Mouse (Mus musculus): ENCODE data around the gene Zfp385b.

Zfp385b gene

GRCm38 (mm10) chr2:77790295-77790694, 29.1 kb downstream of the Zfp385b start:
- no peak for DNase-seq (ENCODE audit: low read depth, low spot score)

- DNase-seq (ENCODE audit: low read depth, low spot score) = no peak
Observed at GRCm38 (mm10) chr2:77781390-77781789, 38.0 kb downstream of the Zfp385b start.

- no peak for DNase-seq (ENCODE audit: low read depth, low spot score)
Observed at GRCm38 (mm10) chr2:77777781-77778180, 41.7 kb downstream of the Zfp385b start.

- DNase-seq (ENCODE audit: low read depth, low spot score) = no peak
Observed at GRCm38 (mm10) chr2:77777047-77777686, 42.3 kb downstream of the Zfp385b start.

- DNase-seq (ENCODE audit: low read depth, low spot score) = no peak
Observed at GRCm38 (mm10) chr2:77775247-77775880, 44.1 kb downstream of the Zfp385b start.

- no peak for DNase-seq (ENCODE audit: low read depth, low spot score)
Observed at GRCm38 (mm10) chr2:77770056-77770697, 49.3 kb downstream of the Zfp385b start.

- no peak for DNase-seq (ENCODE audit: low read depth, low spot score)
Observed at GRCm38 (mm10) chr2:77768321-77768886, 51.0 kb downstream of the Zfp385b start.

GRCm38 (mm10) chr2:77761967-77762366, 57.5 kb downstream of the Zfp385b start:
- no peak for DNase-seq (ENCODE audit: low read depth, low spot score)

- no peak for DNase-seq (ENCODE audit: low read depth, low spot score)
Observed at GRCm38 (mm10) chr2:77758403-77759071, 60.9 kb downstream of the Zfp385b start.

GRCm38 (mm10) chr2:77752491-77752890, 66.9 kb downstream of the Zfp385b start:
- no peak for DNase-seq (ENCODE audit: low read depth, low spot score)

GRCm38 (mm10) chr2:77749631-77750030, 69.8 kb downstream of the Zfp385b start:
- no peak for DNase-seq (ENCODE audit: low read depth, low spot score)

- DNase-seq (ENCODE audit: low read depth, low spot score) = no peak
Observed at GRCm38 (mm10) chr2:77746417-77746816, 73.0 kb downstream of the Zfp385b start.

- no peak for DNase-seq (ENCODE audit: low read depth, low spot score)
Observed at GRCm38 (mm10) chr2:77745246-77745645, 74.2 kb downstream of the Zfp385b start.

- no peak for DNase-seq (ENCODE audit: low read depth, low spot score)
Observed at GRCm38 (mm10) chr2:77742359-77742758, 77.1 kb downstream of the Zfp385b start.

GRCm38 (mm10) chr2:77730196-77730595, 89.2 kb downstream of the Zfp385b start:
- DNase-seq (ENCODE audit: low read depth, low spot score) = no peak

GRCm38 (mm10) chr2:77726798-77727197, 92.6 kb downstream of the Zfp385b start:
- no peak for DNase-seq (ENCODE audit: low read depth, low spot score)

GRCm38 (mm10) chr2:77720806-77721205, 98.6 kb downstream of the Zfp385b start:
- DNase-seq (ENCODE audit: low read depth, low spot score) = no peak

GRCm38 (mm10) chr2:77716367-77716766, 103.1 kb downstream of the Zfp385b start:
- DNase-seq (ENCODE audit: low read depth, low spot score) = no peak

- DNase-seq (ENCODE audit: low read depth, low spot score) = no peak
Observed at GRCm38 (mm10) chr2:77713886-77714285, 105.6 kb downstream of the Zfp385b start.

GRCm38 (mm10) chr2:77711751-77712150, 107.7 kb downstream of the Zfp385b start:
- no peak for DNase-seq (ENCODE audit: low read depth, low spot score)

GRCm38 (mm10) chr2:77709206-77709794, 110.1 kb downstream of the Zfp385b start:
- peak; percentile 13 for DNase-seq (ENCODE audit: low read depth, low spot score)

- no peak for DNase-seq (ENCODE audit: low read depth, low spot score)
Observed at GRCm38 (mm10) chr2:77707138-77707537, 112.3 kb downstream of the Zfp385b start.
